Mouse (Mus musculus) neutrophil, adult 65 days (primary cell): ENCODE data around the gene F7. TPM values are rescaled to one million over a fixed set of nuclear protein-coding genes. Genes with fewer than 3 reads are reported as not detected.

Experiments
- total RNA-seq: library from RNA; stranded (reverse); gene quantifications from 2 replicates; pipeline ENCODE4 v1.2.4, GENCODE M21; 2023

Gene F7
- 1.6 and 2.3 TPM in 2 replicates for total RNA-seq

DNA sequence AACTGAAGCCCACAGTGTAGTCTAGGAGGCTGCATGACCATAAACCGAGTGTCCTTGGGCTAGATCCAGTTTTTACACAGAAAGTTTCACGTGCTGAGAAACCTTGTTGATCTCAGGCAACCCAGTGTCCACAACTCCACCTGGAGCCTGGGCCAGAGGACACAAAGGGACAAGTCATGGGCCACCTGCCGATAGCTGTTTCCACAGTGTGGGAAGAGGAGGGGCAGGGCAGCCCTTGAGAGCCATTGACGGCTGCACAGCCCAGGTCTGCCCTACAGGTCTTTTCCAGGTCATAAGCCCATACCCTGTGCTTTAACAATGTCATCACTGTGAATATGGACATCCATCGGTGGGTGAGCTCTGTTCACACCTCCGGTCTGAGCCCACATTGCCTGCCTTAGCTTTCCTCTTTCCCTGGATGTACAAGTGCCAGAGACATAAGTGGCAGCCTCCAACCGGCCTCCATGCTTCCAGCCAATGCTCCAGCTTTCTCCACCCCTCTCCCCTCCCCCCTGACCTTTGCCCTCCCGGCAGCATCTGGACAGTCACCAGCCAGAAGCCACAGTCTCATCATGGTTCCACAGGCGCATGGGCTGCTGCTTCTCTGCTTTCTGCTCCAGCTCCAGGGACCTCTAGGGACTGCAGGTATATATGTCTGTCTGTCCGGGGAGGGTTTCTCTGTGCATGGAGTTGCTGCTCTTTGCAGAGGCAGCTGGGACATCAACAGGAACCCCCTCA lies at the start of gene F7:
Gene F7 (plus strand): TSS at position 548 of the 738 bp plus-strand sequence.

DNA sequence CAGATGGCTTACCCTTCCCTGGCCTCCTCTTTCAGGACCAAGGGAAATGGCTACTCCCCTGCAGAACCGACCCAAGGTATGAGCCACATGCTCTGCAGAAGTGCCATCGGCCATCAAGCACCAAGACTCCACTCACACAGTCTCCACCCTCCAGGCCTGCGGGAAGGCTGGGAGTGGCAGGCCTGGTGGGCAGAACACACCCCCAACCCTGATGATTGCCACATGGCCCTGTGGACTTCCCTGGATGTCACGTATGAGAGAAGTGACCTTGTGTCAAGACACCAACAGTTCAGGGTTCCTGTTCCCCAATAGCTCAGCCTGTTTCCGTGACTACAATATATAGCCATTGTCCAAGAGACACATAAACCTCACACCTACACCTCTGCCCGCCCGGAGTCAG lies 11.2 kb downstream of the F7 start, which contains the start of gene F10:
Gene F10 (plus strand): TSS at position 294 of the 400 bp plus-strand sequence.

DNA sequence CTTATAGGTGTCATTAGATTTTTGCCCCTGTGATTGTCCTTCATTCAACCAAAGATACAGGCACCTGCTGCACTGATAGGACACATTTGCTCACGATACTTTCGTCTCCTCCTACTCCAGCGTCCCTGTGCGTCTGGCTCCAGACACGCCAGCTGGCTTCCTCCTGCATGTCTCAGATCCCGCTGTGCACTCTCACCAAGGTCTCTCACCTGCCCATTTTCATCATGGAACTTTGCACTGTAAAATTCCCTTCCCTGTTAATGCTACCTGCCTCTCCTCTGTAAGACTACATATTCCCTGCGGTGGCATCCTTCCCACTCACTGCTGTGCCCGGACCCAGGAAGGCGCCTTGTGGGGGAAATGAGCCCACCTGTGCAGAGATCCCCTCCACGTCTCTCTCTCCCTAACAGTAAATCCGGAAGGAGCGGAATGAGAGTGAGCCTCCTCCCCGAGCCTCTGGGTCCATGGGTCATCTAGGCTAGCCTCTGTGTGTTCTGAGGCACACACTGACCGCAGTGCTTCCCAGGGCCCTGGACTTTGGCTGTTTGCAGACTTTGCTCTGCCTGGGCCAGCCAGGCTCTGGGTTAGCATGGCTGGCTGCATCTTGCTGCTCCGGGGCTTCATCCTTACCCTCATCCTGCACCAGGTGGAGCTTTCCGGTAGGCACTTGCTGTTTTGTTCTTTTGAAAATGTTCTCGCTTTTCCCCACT lies 34.8 kb downstream of the F7 start, which contains the start of gene Proz:
Gene Proz (plus strand): TSS at position 474 of the 710 bp plus-strand sequence.

Other genes starting within 250 kb of the F7 start
- gene Mcf2l, start 152.2 kb upstream of the F7 start, total RNA-seq = 28.0 and 39.0 TPM in 2 replicates
- gene F10, start 11.3 kb downstream of the F7 start, total RNA-seq = 36.0 and 41.5 TPM in 2 replicates
- gene Proz, start 34.9 kb downstream of the F7 start, total RNA-seq = 0.51 TPM in 1 of 2 replicates, not detected in the other
- gene Pcid2, start 79.4 kb downstream of the F7 start, total RNA-seq = 24.9 and 30.7 TPM in 2 replicates
- 29.1 and 39.8 TPM in 2 replicates for gene Cul4a, start 79.6 kb downstream of the F7 start, total RNA-seq
- 275 and 313 TPM in 2 replicates for gene Lamp1, start 133.1 kb downstream of the F7 start, total RNA-seq
- gene Grtp1, start 174.6 kb downstream of the F7 start, total RNA-seq = not detected in 2 replicates
- gene Adprhl1, start 228.1 kb downstream of the F7 start, total RNA-seq = not detected in 2 replicates